Mouse (Mus musculus): Measurements from ENCODE around the gene Usp22. TPM values are rescaled to one million over a fixed set of nuclear protein-coding genes. Genes with fewer than 3 reads are reported as not detected.

Usp22 gene
- total RNA-seq, 1 experiment, result 111 TPM

DNA sequence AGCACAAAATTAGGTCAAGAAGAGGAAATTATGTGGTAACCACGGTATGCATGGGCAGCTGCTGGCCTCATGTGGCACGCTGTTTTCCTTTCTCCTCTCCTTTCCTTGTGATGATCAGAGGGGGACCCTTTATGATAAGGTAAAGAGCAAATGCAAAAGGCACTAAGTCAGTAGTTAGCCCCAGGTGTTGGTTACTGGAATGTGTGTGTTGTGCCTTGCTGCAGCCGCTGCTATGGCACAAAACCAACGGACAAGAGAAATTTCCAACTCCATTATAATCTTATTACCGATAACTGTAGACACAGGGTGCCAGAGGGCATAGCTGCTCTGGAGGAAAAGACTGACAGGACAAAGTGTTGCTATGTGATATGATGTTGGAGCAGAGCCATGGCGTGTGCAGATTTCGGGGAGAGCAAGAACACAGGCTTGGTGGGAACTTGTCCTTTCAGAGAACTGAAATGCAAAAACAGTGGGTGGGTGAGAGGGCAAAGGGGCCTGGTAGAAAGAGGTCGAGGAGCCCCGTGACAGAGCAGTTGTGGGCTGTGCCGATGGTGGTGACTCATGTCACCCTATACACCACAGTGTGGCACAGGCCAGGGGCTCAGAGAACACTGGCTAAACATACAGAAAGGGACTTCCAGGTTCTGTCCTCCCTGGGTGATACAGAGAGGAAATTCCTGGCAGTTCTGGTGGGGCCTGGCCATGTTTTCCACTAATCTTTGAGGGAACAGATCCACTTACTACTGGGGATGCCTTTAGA is 32.8 kb upstream of the Usp22 start, which contains the start of gene Aldh3a1:
Gene Aldh3a1, plus strand, starts transcription at position 51 of the 760 bp plus-strand sequence.
- Histone ChIP-seq H3K4me1 (ENCODE audit: control insufficient read depth in 2 of 2, insufficient read depth in 2 of 2, low read length in 2 of 2, poor library complexity in 1 of 2) (peaks cover 2 to 5% of the 10 kb centered on the region in 2 experiments; a peak in 1 of 4 replicates), H3K36me3 (ENCODE audit: control insufficient read depth, insufficient read depth, low read length, poor library complexity, severe bottlenecking) (no peaks in the 10 kb centered on the region), H3K9ac (ENCODE audit: insufficient read depth, low read depth, low read length, poor library complexity, severe bottlenecking) (no peak within 1 kb of the TSS), H3K9me3 (ENCODE audit: control insufficient read depth, insufficient read depth, low read depth, low read length) (no peaks in the 10 kb centered on the region), H3K4me3 (ENCODE audit: insufficient read depth in 1 of 2, low read depth in 1 of 2, low read length in 2 of 2, poor library complexity in 1 of 2, severe bottlenecking in 1 of 2) (no peak within 1 kb of the TSS), H3K27ac (ENCODE audit: insufficient read depth, low read depth, low read length, poor library complexity, severe bottlenecking) (no peak within 1 kb of the TSS)
- no peak for TF ChIP-seq MAFK (IDR thresholded peaks at IDR 0.05; ENCODE audit: insufficient read depth, low read depth, low read length)
- in situ Hi-C loops (cut with MboI; ENCODE audit: low sequenced_read_pairs in 2 of 2, unreplicated experiment in 2 of 2), result no loop called here
- DNase-seq (ENCODE audit: low read depth, low spot score), result no peak

DNA sequence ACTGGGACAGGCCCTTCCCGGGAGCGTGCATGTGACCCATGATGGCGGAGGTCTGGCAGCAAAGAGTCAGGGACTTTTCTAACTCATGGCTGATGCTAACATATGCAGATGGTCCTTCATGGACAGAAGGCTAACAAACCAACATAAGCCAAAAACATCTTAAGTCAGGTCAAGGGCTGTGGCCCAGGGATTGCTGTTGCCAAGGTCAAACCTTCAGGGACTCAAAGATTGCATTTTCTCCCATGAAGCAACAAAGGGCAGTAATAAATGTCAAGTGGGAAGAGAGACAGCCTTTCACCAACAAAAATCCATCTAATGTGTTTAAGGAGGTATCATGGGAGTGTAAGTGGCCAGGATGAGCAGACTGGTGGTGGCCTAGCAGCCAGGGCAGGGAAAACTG is 31.3 kb upstream of the Usp22 start:
- TF ChIP-seq ZNF384 (IDR thresholded peaks at IDR 0.05; ENCODE audit: low read depth, low read length) (no peak), ZC3H11A (IDR thresholded peaks at IDR 0.05; ENCODE audit: borderline replicate concordance, low read depth, low read length) (no peak), MAFK (IDR thresholded peaks at IDR 0.05; ENCODE audit: insufficient read depth, low read depth, low read length) (no peak), HCFC1 (IDR thresholded peaks at IDR 0.05; ENCODE audit: borderline replicate concordance, insufficient read depth, low read length) (no peak), CHD2 (IDR thresholded peaks at IDR 0.05; ENCODE audit: low read depth, low read length) (no peak)
- in situ Hi-C loops (cut with MboI; ENCODE audit: low sequenced_read_pairs in 2 of 2, unreplicated experiment in 2 of 2), result no loop called here
- Histone ChIP-seq H3K4me3 (ENCODE audit: insufficient read depth in 1 of 2, low read depth in 1 of 2, low read length in 2 of 2, poor library complexity in 1 of 2, severe bottlenecking in 1 of 2) (no peak overlapping the region), H3K9ac (ENCODE audit: insufficient read depth, low read depth, low read length, poor library complexity, severe bottlenecking) (no peak overlapping the region), H3K4me1 (ENCODE audit: control insufficient read depth in 2 of 2, insufficient read depth in 2 of 2, low read length in 2 of 2, poor library complexity in 1 of 2) (no peaks in the 10 kb centered on the region), H3K36me3 (ENCODE audit: control insufficient read depth, insufficient read depth, low read length, poor library complexity, severe bottlenecking) (no peaks in the 10 kb centered on the region), H3K9me3 (ENCODE audit: control insufficient read depth, insufficient read depth, low read depth, low read length) (no peaks in the 10 kb centered on the region), H3K27ac (ENCODE audit: insufficient read depth, low read depth, low read length, poor library complexity, severe bottlenecking) (no peak overlapping the region)
- DNase-seq (ENCODE audit: low read depth, low spot score), result no peak

DNA sequence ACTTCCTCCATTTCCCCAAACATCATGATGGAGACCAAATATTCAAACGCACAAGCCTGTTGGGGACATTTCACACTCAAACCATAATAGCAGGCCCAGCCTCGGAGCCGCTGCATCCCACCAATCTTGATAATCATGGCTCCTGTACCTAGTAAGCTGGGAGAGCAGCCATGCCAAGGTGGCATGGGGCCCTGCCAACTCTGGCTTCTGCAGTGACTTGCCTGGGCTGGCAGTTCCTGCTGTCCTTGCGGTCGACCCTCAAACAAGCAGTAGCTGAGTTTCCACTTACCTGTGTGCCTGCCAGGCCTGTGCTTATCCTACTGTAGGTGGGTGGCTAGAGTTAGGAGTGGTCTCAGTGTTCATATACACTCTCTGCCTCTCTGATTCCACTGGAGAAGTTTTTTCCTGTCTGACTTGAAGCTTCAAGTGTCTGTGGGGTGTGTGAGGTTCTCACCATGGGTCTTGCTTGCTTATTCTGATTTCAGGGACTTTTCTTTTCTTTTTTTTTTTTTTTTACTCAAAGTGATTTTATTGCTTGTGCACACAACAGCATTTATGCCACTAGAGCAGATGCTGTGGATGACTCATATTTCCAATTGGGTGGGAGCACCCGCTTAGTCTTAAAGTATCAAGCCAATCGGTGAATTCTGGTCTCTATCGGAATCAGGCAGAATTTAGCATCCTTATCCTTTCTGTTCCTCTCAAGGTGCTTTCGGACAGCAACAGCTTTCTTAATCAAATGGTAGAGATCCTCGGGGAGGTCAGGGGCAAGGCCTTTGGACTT is 30.5 kb upstream of the Usp22 start:
- H3K9ac ChIP-seq (ENCODE audit: insufficient read depth, low read depth, low read length, poor library complexity, severe bottlenecking), result no peak overlapping the region
- no peaks in the 10 kb centered on the region for H3K36me3 ChIP-seq (ENCODE audit: control insufficient read depth, insufficient read depth, low read length, poor library complexity, severe bottlenecking)
- no peak for TF ChIP-seq HCFC1 (IDR thresholded peaks at IDR 0.05; ENCODE audit: borderline replicate concordance, insufficient read depth, low read length)
- TF ChIP-seq ZC3H11A (IDR thresholded peaks at IDR 0.05; ENCODE audit: borderline replicate concordance, low read depth, low read length), result no peak
- TF ChIP-seq ZNF384 (IDR thresholded peaks at IDR 0.05; ENCODE audit: low read depth, low read length), result no peak
- no peak for TF ChIP-seq CHD2 (IDR thresholded peaks at IDR 0.05; ENCODE audit: low read depth, low read length)
- TF ChIP-seq MAFK (IDR thresholded peaks at IDR 0.05; ENCODE audit: insufficient read depth, low read depth, low read length), result no peak
- H3K9me3 ChIP-seq (ENCODE audit: control insufficient read depth, insufficient read depth, low read depth, low read length), result no peaks in the 10 kb centered on the region
- no peak overlapping the region for H3K27ac ChIP-seq (ENCODE audit: insufficient read depth, low read depth, low read length, poor library complexity, severe bottlenecking)
- no peaks in the 10 kb centered on the region for H3K4me1 ChIP-seq (ENCODE audit: control insufficient read depth in 2 of 2, insufficient read depth in 2 of 2, low read length in 2 of 2, poor library complexity in 1 of 2)
- in situ Hi-C loops (cut with MboI; ENCODE audit: low sequenced_read_pairs in 2 of 2, unreplicated experiment in 2 of 2), result no loop called here
- no peak overlapping the region for H3K4me3 ChIP-seq (ENCODE audit: insufficient read depth in 1 of 2, low read depth in 1 of 2, low read length in 2 of 2, poor library complexity in 1 of 2, severe bottlenecking in 1 of 2)
- DNase-seq (ENCODE audit: low read depth, low spot score), result no peak

DNA sequence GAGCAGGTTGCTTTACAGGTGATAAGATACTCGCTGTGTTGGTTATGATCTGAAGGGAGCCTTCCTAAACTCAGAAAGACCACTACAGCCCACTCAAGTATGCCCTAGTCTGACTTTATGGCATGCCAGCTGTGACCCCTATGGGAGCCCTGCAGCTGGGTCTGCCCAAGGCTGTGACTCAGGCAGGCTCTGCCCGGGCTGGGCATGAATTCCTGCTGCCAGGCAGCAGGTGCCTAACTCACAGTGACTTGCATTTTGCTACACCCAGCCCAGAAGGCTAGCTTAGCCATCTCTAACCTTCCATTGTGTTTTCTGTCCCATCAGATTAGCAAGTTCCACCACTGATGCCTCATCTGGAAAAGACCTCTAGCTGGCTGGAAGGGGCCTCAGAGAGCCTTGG is 28.0 kb upstream of the Usp22 start:
- Histone ChIP-seq H3K4me1 (ENCODE audit: control insufficient read depth in 2 of 2, insufficient read depth in 2 of 2, low read length in 2 of 2, poor library complexity in 1 of 2) (no peaks in the 10 kb centered on the region), H3K27ac (ENCODE audit: insufficient read depth, low read depth, low read length, poor library complexity, severe bottlenecking) (no peak overlapping the region), H3K36me3 (ENCODE audit: control insufficient read depth, insufficient read depth, low read length, poor library complexity, severe bottlenecking) (no peaks in the 10 kb centered on the region), H3K9me3 (ENCODE audit: control insufficient read depth, insufficient read depth, low read depth, low read length) (no peaks in the 10 kb centered on the region), H3K9ac (ENCODE audit: insufficient read depth, low read depth, low read length, poor library complexity, severe bottlenecking) (no peak overlapping the region), H3K4me3 (ENCODE audit: insufficient read depth in 1 of 2, low read depth in 1 of 2, low read length in 2 of 2, poor library complexity in 1 of 2, severe bottlenecking in 1 of 2) (no peak overlapping the region)
- DNase-seq (ENCODE audit: low read depth, low spot score), result no peak
- TF ChIP-seq HCFC1 (IDR thresholded peaks at IDR 0.05; ENCODE audit: borderline replicate concordance, insufficient read depth, low read length), result no peak
- TF ChIP-seq ZC3H11A (IDR thresholded peaks at IDR 0.05; ENCODE audit: borderline replicate concordance, low read depth, low read length), result no peak
- no peak for TF ChIP-seq MAFK (IDR thresholded peaks at IDR 0.05; ENCODE audit: insufficient read depth, low read depth, low read length)
- TF ChIP-seq ZNF384 (IDR thresholded peaks at IDR 0.05; ENCODE audit: low read depth, low read length), result no peak
- TF ChIP-seq CHD2 (IDR thresholded peaks at IDR 0.05; ENCODE audit: low read depth, low read length), result no peak
- in situ Hi-C loops (cut with MboI; ENCODE audit: low sequenced_read_pairs in 2 of 2, unreplicated experiment in 2 of 2), result no loop called here
